Mouse (Mus musculus): ENCODE results near the gene Cep95. TPM values are rescaled to one million over a fixed set of nuclear protein-coding genes. Genes with fewer than 3 reads are reported as not detected.
"Not testable (repeated sequence)": the region's sequence is repeated elsewhere in the genome, so short reads cannot be mapped to it uniquely, and the experiment has no call there.

The Cep95 gene
- polyA plus RNA-seq (2014; fragmentation: Nextera tagmentation; extraction: Ambion mirVana), result 20.8 and 23.0 TPM in 2 replicates

- H3K9me3 ChIP-seq (ENCODE audit: control insufficient read depth, low read length), result no peaks in the 10 kb centered on the region
- WGBS, result under 1% methylated on average over 58 of the region's 58 CpGs
- peaks cover 14% of the 10 kb centered on the region; the same call in 1 of the 2 replicates for H3K36me3 ChIP-seq (ENCODE audit: control insufficient read depth, insufficient read depth, low read length)
- peak within 1 kb of the TSS; percentile 97 for H3K4me3 ChIP-seq (ENCODE audit: low read depth, low read length)
- H3K27ac ChIP-seq (ENCODE audit: low read depth, low read length), result peak within 1 kb of the TSS; percentile 98
- H3K27me3 ChIP-seq (ENCODE audit: control insufficient read depth, insufficient read depth, low read length), result no peaks in the 10 kb centered on the region
- H3K4me1 ChIP-seq (replicated peaks; ENCODE audit: control insufficient read depth, insufficient read depth, low read length), result no peaks in the 10 kb centered on the region
- H3K4me2 ChIP-seq (ENCODE audit: low read depth, low read length, severe bottlenecking), result peak within 1 kb of the TSS; percentile 82
- peak within 1 kb of the TSS; percentile 100 for H3K9ac ChIP-seq (ENCODE audit: low read length)
- peak; percentile 97 for DNase-seq (ENCODE audit: low spot score)
- peak; percentile 89 for ATAC-seq (replicated peaks; ENCODE audit: low FRiP score)
Measured at GRCm38 (mm10) chr11:106788775-106789459, at the start of gene Cep95, which contains the start of gene Ddx5. Cep95 (plus strand) TSS chr11:106789252. Ddx5 (minus strand) TSS chr11:106789185.

GRCm38 (mm10) chr11:106740724-106741123 lies 48.3 kb upstream of the Cep95 start:
- not testable (repeated sequence) for H3K27me3 ChIP-seq (ENCODE audit: control insufficient read depth, insufficient read depth, low read length); H3K4me2 ChIP-seq (ENCODE audit: low read depth, low read length, severe bottlenecking)

GRCm38 (mm10) chr11:106741232-106741631 lies 47.8 kb upstream of the Cep95 start:
- Histone ChIP-seq H3K27me3 (ENCODE audit: control insufficient read depth, insufficient read depth, low read length) (no peaks in the 10 kb centered on the region), H3K4me1 (replicated peaks; ENCODE audit: control insufficient read depth, insufficient read depth, low read length) (peaks cover 10% of the 10 kb centered on the region; the same call in 1 of the 2 replicates), H3K9ac (ENCODE audit: low read length) (no peak overlapping the region), H3K36me3 (ENCODE audit: control insufficient read depth, insufficient read depth, low read length) (no peaks in the 10 kb centered on the region), H3K27ac (ENCODE audit: low read depth, low read length) (no peak overlapping the region), H3K9me3 (ENCODE audit: control insufficient read depth, low read length) (no peaks in the 10 kb centered on the region), H3K4me3 (ENCODE audit: low read depth, low read length) (no peak overlapping the region), H3K4me2 (ENCODE audit: low read depth, low read length, severe bottlenecking) (no peak overlapping the region)
- 48% methylated on average over 6 of the region's 6 CpGs for WGBS
- 0 out of 2 replicates have a peak, but pooled peaks have one; percentile 60 for ATAC-seq (replicated peaks; ENCODE audit: low FRiP score)
- DNase-seq (ENCODE audit: low spot score), result peak; percentile 80

More at GRCm38 (mm10) chr11:106740724-106741123, 48.3 kb upstream of the Cep95 start:
- not testable (repeated sequence) for DNase-seq (ENCODE audit: low spot score); ATAC-seq (replicated peaks; ENCODE audit: low FRiP score); H3K9ac ChIP-seq (ENCODE audit: low read length); H3K9me3 ChIP-seq (ENCODE audit: control insufficient read depth, low read length); H3K27ac ChIP-seq (ENCODE audit: low read depth, low read length); H3K36me3 ChIP-seq (ENCODE audit: control insufficient read depth, insufficient read depth, low read length); H3K4me3 ChIP-seq (ENCODE audit: low read depth, low read length); H3K4me1 ChIP-seq (replicated peaks; ENCODE audit: control insufficient read depth, insufficient read depth, low read length)
- WGBS, result 84% methylated on average over 7 of the region's 8 CpGs

DNA sequence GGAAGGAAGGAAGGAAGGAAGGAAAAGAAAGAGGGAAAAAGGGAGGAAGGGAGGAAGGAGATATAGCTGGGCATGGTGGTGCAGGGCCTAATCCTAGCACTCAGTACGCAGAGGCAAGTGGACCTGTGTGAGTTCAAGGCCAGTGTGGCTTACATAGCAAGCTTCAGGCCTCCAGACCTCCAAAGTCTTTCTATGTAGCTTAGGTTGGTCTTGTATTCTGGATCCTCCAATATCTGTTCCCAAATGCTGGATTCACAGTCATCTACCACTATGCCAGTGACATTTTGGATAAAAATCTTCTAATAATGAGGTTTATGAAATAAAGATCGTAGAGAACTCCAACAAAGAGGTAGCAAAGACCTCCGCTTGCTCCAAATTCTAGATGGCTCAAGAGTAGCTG lies 47.2 kb upstream of the Cep95 start:
- H3K4me1 ChIP-seq (replicated peaks; ENCODE audit: control insufficient read depth, insufficient read depth, low read length), result peaks cover 8% of the 10 kb centered on the region; the same call in 1 of the 2 replicates
- WGBS, result 94% methylated on average over 3 of the region's 3 CpGs
- no peak overlapping the region for H3K4me3 ChIP-seq (ENCODE audit: low read depth, low read length)
- H3K36me3 ChIP-seq (ENCODE audit: control insufficient read depth, insufficient read depth, low read length), result no peaks in the 10 kb centered on the region
- no peak for ATAC-seq (replicated peaks; ENCODE audit: low FRiP score)
- H3K9ac ChIP-seq (ENCODE audit: low read length), result no peak overlapping the region
- H3K4me2 ChIP-seq (ENCODE audit: low read depth, low read length, severe bottlenecking), result no peak overlapping the region
- no peak overlapping the region for H3K27ac ChIP-seq (ENCODE audit: low read depth, low read length)
- H3K9me3 ChIP-seq (ENCODE audit: control insufficient read depth, low read length), result no peaks in the 10 kb centered on the region
- no peak for DNase-seq (ENCODE audit: low spot score)
- no peaks in the 10 kb centered on the region for H3K27me3 ChIP-seq (ENCODE audit: control insufficient read depth, insufficient read depth, low read length)

- DNase-seq (ENCODE audit: low spot score), result no peak
- peaks cover 3% of the 10 kb centered on the region; the same call in 1 of the 2 replicates for H3K4me1 ChIP-seq (replicated peaks; ENCODE audit: control insufficient read depth, insufficient read depth, low read length)
- H3K27ac ChIP-seq (ENCODE audit: low read depth, low read length), result no peak overlapping the region
- no peak overlapping the region for H3K4me3 ChIP-seq (ENCODE audit: low read depth, low read length)
- H3K9me3 ChIP-seq (ENCODE audit: control insufficient read depth, low read length), result no peaks in the 10 kb centered on the region; the same call in 1 of the 2 replicates
- WGBS, result 54% methylated on average over 6 of the region's 6 CpGs
- no peak overlapping the region for H3K4me2 ChIP-seq (ENCODE audit: low read depth, low read length, severe bottlenecking)
- no peaks in the 10 kb centered on the region for H3K27me3 ChIP-seq (ENCODE audit: control insufficient read depth, insufficient read depth, low read length)
- ATAC-seq (replicated peaks; ENCODE audit: low FRiP score), result no peak
- no peak overlapping the region for H3K9ac ChIP-seq (ENCODE audit: low read length)
- no peaks in the 10 kb centered on the region for H3K36me3 ChIP-seq (ENCODE audit: control insufficient read depth, insufficient read depth, low read length)
Measured at GRCm38 (mm10) chr11:106742388-106742841, 46.6 kb upstream of the Cep95 start.

GRCm38 (mm10) chr11:106744949-106745348 lies 44.1 kb upstream of the Cep95 start:
- Histone ChIP-seq H3K4me3 (ENCODE audit: low read depth, low read length) (no peak overlapping the region), H3K27ac (ENCODE audit: low read depth, low read length) (no peak overlapping the region), H3K9ac (ENCODE audit: low read length) (no peak overlapping the region), H3K9me3 (ENCODE audit: control insufficient read depth, low read length) (no peaks in the 10 kb centered on the region; the same call in 1 of the 2 replicates), H3K4me1 (replicated peaks; ENCODE audit: control insufficient read depth, insufficient read depth, low read length) (no peaks in the 10 kb centered on the region), H3K27me3 (ENCODE audit: control insufficient read depth, insufficient read depth, low read length) (no peaks in the 10 kb centered on the region), H3K36me3 (ENCODE audit: control insufficient read depth, insufficient read depth, low read length) (no peaks in the 10 kb centered on the region), H3K4me2 (ENCODE audit: low read depth, low read length, severe bottlenecking) (no peak overlapping the region)
- DNase-seq (ENCODE audit: low spot score), result no peak
- WGBS, result 86% methylated on average over 5 of the region's 5 CpGs
- ATAC-seq (replicated peaks; ENCODE audit: low FRiP score), result no peak

DNA sequence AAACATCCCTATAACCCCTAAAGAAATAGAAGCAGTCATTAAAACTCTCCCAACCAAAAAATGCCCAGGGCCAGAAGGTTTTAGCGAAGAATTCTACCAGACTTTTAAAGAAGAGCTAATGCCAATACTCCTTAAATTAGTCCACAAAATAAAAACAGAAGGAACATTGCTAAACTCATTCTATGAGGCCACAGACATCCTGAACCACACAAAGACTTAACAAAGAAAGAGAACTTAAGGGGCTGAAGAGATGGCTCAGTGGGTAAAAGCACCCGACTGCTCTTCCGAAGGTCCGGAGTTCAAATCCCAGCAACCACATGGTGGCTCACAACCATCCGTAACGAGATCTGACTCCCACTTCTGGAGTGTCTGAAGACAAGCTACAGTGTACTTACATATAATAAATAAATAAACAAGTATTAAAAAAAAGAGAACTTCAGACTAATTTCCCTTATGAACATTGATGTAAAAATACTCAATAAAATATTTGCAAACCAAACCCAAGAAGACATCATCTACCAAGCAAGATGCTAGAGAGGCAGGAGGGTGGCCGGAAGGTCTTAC lies 39.4 kb upstream of the Cep95 start:
- H3K4me1 ChIP-seq (replicated peaks; ENCODE audit: control insufficient read depth, insufficient read depth, low read length); ATAC-seq (replicated peaks; ENCODE audit: low FRiP score); H3K9me3 ChIP-seq (ENCODE audit: control insufficient read depth, low read length); DNase-seq (ENCODE audit: low spot score); H3K4me2 ChIP-seq (ENCODE audit: low read depth, low read length, severe bottlenecking); H3K27me3 ChIP-seq (ENCODE audit: control insufficient read depth, insufficient read depth, low read length); H3K36me3 ChIP-seq (ENCODE audit: control insufficient read depth, insufficient read depth, low read length); H3K4me3 ChIP-seq (ENCODE audit: low read depth, low read length); H3K9ac ChIP-seq (ENCODE audit: low read length); H3K27ac ChIP-seq (ENCODE audit: low read depth, low read length): not testable (repeated sequence)
- WGBS, result 95% methylated on average over 7 of the region's 7 CpGs

DNA sequence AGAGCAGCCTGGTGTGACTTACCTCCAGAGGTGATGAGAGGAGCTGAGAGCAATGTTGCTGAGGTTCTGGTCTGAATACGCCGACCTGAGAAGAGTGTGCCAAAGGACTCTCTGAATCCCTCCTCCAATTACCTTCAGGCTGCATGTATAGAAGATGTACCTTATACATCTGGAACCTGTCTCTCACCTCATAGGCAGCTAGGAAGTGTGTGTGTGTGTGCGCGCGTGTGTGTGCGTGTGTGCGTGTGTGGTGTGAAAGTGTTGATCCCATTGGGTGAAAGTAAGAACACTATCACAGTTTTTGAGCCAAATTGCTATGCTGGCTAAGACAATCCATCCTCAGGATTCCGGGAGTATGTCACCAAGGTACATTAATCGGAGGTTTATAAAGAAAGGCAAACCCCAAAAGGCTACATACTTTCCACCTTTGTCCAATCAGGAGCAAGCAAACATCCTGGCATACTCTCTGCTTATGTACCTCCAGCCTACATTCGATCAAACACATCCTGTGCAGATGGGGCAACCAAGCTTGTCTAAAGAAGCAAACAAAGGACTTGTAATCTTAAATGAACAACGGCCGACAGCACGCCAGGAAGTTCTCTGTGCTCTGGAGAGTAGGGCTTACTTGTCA lies 38.8 kb upstream of the Cep95 start, which contains the start of gene Pecam1:
Gene Pecam1 (minus strand): TSS at position 508 of the 631 bp plus-strand sequence.
- Histone ChIP-seq H3K27me3 (ENCODE audit: control insufficient read depth, insufficient read depth, low read length) (no peaks in the 10 kb centered on the region), H3K4me2 (ENCODE audit: low read depth, low read length, severe bottlenecking) (no peak within 1 kb of the TSS), H3K4me3 (ENCODE audit: low read depth, low read length) (no peak within 1 kb of the TSS), H3K27ac (ENCODE audit: low read depth, low read length) (no peak within 1 kb of the TSS), H3K9me3 (ENCODE audit: control insufficient read depth, low read length) (no peaks in the 10 kb centered on the region; the same call in 1 of the 2 replicates), H3K9ac (ENCODE audit: low read length) (no peak within 1 kb of the TSS), H3K4me1 (replicated peaks; ENCODE audit: control insufficient read depth, insufficient read depth, low read length) (no peaks in the 10 kb centered on the region), H3K36me3 (ENCODE audit: control insufficient read depth, insufficient read depth, low read length) (no peaks in the 10 kb centered on the region)
- 92% methylated on average over 13 of the region's 13 CpGs for WGBS
- no peak for DNase-seq (ENCODE audit: low spot score)
- no peak for ATAC-seq (replicated peaks; ENCODE audit: low FRiP score)

Measured in forebrain, embryonic 11.5 days (tissue).